Mouse (Mus musculus): ENCODE data around the gene Zdhhc11.

GRCm38 (mm10) chr13:74030691-74031090 lies 67.0 kb downstream of the Zdhhc11 start:
- TF ChIP-seq CTCF (IDR thresholded peaks at IDR 0.05) (no peak), EP300 (IDR thresholded peaks at IDR 0.05) (no peak)

All from lung, postnatal 0 days (tissue).